Mouse (Mus musculus): ENCODE results near the gene Bach2.

DNA sequence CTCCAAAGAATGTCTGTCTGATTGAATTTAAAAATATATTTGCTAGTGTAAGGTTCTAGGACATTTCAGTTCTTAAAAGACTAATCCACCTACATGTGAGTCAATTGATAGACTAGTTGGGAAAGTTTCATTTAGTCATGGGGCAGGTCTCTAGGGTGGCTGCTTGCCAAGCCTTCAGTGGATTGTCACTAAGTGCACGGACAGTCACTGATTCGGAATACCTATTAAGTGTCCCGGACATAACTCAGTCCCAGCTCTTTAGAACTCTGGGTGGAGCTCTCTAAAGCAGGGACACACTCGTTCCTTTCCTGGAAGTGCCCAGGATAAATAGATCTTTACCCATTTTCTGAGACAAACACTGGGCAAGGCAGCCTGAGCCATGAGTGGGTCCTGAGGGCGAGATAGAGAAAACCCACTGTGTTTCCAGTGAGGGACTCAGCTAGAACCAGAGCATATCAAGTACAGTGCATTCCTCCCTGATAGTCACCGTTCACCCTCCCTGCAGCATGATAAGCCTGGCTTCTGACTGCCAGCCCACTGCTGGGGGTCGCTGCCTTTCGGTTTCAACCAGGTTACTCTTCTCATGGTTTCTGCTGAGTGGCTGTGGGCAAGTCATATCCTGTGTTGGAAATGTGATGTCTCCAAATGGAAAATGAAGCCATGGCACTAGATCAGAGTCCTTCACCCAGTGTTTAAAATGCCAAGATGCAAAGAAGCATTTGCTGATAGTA, 92.1 kb downstream of the Bach2 start:
- TF ChIP-seq CTCF (IDR thresholded peaks at IDR 0.05; ENCODE audit: low read depth, low read length) (no peak), POLR2A (IDR thresholded peaks at IDR 0.05; ENCODE audit: insufficient read depth, low read length) (no peak), EP300 (IDR thresholded peaks at IDR 0.05; ENCODE audit: insufficient read depth, low read depth, low read length) (no peak)
